Mouse (Mus musculus) testis, postnatal 14 days (tissue): Measurements from ENCODE around the gene Hrk.

Source experiments
- DNase-seq: peaks from one replicate; pipeline ENCODE4 v3.0.0; 2021; ENCODE audit warnings: low spot score

Gene Hrk

DNA sequence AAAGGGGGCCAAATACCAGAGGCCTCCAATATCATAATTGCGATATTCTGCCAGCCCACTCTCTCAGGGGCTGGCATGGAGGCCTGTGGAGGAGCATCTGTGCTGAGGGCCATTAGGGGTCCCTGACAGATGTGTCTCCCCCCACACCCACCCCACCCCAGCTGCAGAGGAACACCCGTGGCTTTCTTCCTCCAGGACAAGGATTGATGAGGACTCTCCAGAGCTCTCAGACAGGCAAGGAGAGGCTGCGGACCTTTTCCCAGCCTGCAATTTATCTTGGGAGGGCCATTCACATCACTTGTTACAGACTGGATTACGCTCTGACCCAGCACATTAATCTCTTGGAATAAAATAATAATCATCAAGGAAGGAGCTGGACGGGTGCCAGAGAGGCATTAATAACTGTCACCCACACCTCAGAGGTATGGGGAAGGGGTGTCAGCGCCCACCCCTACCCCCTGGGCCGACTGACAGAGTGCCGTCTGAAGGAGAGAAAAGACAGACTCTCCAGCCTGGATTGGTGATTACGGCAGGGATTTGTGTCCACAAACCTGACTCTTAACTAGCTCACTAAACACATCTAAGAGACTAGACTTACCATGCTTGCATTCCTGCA is 58.8 kb downstream of the Hrk start:
- no peak for DNase-seq

- DNase-seq = no peak
Observed at GRCm38 (mm10) chr5:118230071-118230611, 65.7 kb downstream of the Hrk start.

DNA sequence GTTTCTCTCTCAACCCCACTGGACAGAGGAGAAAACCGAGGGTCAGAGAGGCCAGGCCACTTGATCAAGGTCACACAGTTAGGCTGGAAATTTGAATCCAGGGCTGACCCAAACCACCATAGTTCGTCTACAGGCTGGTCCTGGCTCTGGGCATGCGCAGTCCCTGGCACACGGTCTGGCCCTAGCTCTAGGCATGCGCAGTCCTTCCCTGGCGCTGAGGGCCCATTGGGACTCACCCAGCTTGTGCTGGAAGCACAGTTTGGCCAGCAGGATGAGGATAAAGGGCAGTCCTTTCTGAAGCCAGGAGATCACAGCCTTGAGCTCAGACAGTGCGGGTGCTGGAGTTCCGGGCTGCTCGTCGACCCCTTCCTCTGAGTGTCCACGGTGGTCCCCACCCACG is 72.4 kb downstream of the Hrk start:
- DNase-seq = peak; percentile 42
